Mouse (Mus musculus) embryonic facial prominence, embryonic 10.5 days (tissue): ENCODE measurements around the gene Spp1. TPM values are rescaled to one million over a fixed set of nuclear protein-coding genes. Genes with fewer than 3 reads are reported as not detected.
"Not testable (repeated sequence)": the region's sequence is repeated elsewhere in the genome, so short reads cannot be mapped to it uniquely, and the experiment has no call there.

Source experiments
- DNase-seq: peaks from one replicate; pipeline ENCODE4 v3.0.0-alpha.2; 2017; ENCODE audit warnings: low spot score
- H3K27ac ChIP-seq: fragments of 300-500 bp; sonication (generic); replicated peaks from 2 replicates; pipeline ENCODE4 v1.5.1; 2016; ENCODE audit warnings: mild to moderate bottlenecking
- H3K27me3 ChIP-seq: fragments of 300-500 bp; sonication (generic); replicated peaks from 2 replicates; pipeline ENCODE4 v1.6.1; 2016; ENCODE audit warnings: low read depth, mild to moderate bottlenecking; ENCODE audit not compliant: poor library complexity, severe bottlenecking
- H3K36me3 ChIP-seq: fragments of 300-500 bp; sonication (generic); replicated peaks from 2 replicates; pipeline ENCODE4 v1.6.1; 2016; ENCODE audit warnings: mild to moderate bottlenecking, moderate library complexity
- H3K4me1 ChIP-seq: fragments of 300-500 bp; sonication (generic); 2 replicates; pipeline ENCODE4 v1.6.1; 2016
- H3K4me3 ChIP-seq: fragments of 300-500 bp; sonication (generic); 2 replicates; pipeline ENCODE4 v1.5.1; 2016; ENCODE audit warnings: mild to moderate bottlenecking, moderate library complexity
- H3K9me3 ChIP-seq: fragments of 300-500 bp; sonication (generic); 2 replicates; pipeline ENCODE4 v1.6.1; 2016; ENCODE audit warnings: mild to moderate bottlenecking
- WGBS: fragments of 180-500 bp; shearing (Covaris S2); methylation state at CpG from one replicate; pipeline ENCODE4 v1.1.7; 2016; 5-methylcytosine and 5-hydroxymethylcytosine counted together
- polyA plus RNA-seq: library from polyadenylated mRNA; unstranded; fragments of >200 nt; fragmentation: Nextera tagmentation; extraction: Ambion mirVana; gene quantifications from 2 replicates; pipeline ENCODE4 v1.2.1, GENCODE M21; 2016

Spp1 gene
- polyA plus RNA-seq, 1 experiment from 2014 or later = 6.0 TPM

DNA sequence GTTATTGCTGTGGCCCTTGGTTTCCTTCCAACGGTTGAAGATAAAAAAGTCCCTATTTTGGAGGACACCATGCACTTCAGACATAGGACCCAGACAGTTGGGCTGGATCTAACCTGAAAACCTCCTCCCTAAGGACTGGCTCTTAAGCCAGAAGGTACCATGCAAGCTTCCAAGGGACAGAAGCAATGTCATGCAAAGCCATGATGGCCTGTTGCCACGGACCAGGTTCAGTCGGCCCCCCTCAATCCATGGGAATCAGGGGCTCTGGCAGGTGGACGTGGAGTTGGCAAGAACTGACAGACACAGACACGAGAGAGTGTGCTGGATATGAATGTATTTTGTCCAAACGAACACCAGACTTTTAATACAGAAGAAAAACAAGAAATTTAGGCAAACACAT, 7.5 kb downstream of the Spp1 start:
- Histone ChIP-seq H3K27ac (no peak overlapping the region), H3K36me3 (no peaks in the 10 kb centered on the region), H3K4me3 (no peak overlapping the region), H3K27me3 (peaks cover 2% of the 10 kb centered on the region; the same call in 1 of the 2 replicates), H3K4me1 (0 out of 2 replicates have a peak, but pooled peaks cover 4% of the 10 kb centered on the region), H3K9me3 (no peaks in the 10 kb centered on the region)
- WGBS = 62% methylated on average over 6 of the region's 6 CpGs
- no peak for DNase-seq

- Histone ChIP-seq H3K4me1 (0 out of 2 replicates have a peak, but pooled peaks cover 1% of the 10 kb centered on the region), H3K27me3 (peaks cover 7% of the 10 kb centered on the region), H3K36me3 (no peaks in the 10 kb centered on the region), H3K4me3 (no peak overlapping the region), H3K9me3 (no peaks in the 10 kb centered on the region), H3K27ac (no peak overlapping the region)
- DNase-seq = no peak
- WGBS = 55% methylated on average over 1 of the region's 1 CpGs
Measured at GRCm38 (mm10) chr5:104442850-104443249, 7.9 kb downstream of the Spp1 start.

- WGBS = 18% methylated on average over 3 of the region's 3 CpGs
- H3K4me1 ChIP-seq = 0 out of 2 replicates have a peak, but pooled peaks cover 2% of the 10 kb centered on the region
- no peak overlapping the region for H3K4me3 ChIP-seq
- H3K27ac ChIP-seq = no peak overlapping the region
- no peaks in the 10 kb centered on the region for H3K9me3 ChIP-seq
- peak; percentile 47 for DNase-seq
- no peaks in the 10 kb centered on the region for H3K36me3 ChIP-seq
- peaks cover 20% of the 10 kb centered on the region for H3K27me3 ChIP-seq
Measured at GRCm38 (mm10) chr5:104446156-104446555, 11.2 kb downstream of the Spp1 start.

GRCm38 (mm10) chr5:104448346-104448745, 13.4 kb downstream of the Spp1 start:
- H3K4me3 ChIP-seq, H3K4me1 ChIP-seq, H3K9me3 ChIP-seq, DNase-seq, H3K36me3 ChIP-seq, H3K27ac ChIP-seq: not testable (repeated sequence)
- H3K27me3 ChIP-seq = peaks cover 20% of the 10 kb centered on the region
- 18% methylated on average over 6 of the region's 6 CpGs for WGBS

- DNase-seq = no peak
- Histone ChIP-seq H3K4me1 (0 out of 2 replicates have a peak, but pooled peaks cover 2% of the 10 kb centered on the region), H3K27me3 (peaks cover 20% of the 10 kb centered on the region), H3K4me3 (no peak overlapping the region), H3K9me3 (no peaks in the 10 kb centered on the region), H3K36me3 (no peaks in the 10 kb centered on the region), H3K27ac (no peak overlapping the region)
- WGBS = 41% methylated on average over 3 of the region's 3 CpGs
Measured at GRCm38 (mm10) chr5:104449491-104449890, 14.6 kb downstream of the Spp1 start.

- peaks cover 13% of the 10 kb centered on the region; the same call in 1 of the 2 replicates for H3K9me3 ChIP-seq
- DNase-seq = no peak
- H3K36me3 ChIP-seq = peaks cover 11% of the 10 kb centered on the region
- H3K4me1 ChIP-seq = 0 out of 2 replicates have a peak, but pooled peaks cover 2% of the 10 kb centered on the region
- 68% methylated on average over 1 of the region's 1 CpGs for WGBS
- peaks cover 11% of the 10 kb centered on the region; the same call in 1 of the 2 replicates for H3K27me3 ChIP-seq
- H3K4me3 ChIP-seq = no peak overlapping the region
- H3K27ac ChIP-seq = no peak overlapping the region
Measured at GRCm38 (mm10) chr5:104453075-104453474, 18.2 kb downstream of the Spp1 start.

DNA sequence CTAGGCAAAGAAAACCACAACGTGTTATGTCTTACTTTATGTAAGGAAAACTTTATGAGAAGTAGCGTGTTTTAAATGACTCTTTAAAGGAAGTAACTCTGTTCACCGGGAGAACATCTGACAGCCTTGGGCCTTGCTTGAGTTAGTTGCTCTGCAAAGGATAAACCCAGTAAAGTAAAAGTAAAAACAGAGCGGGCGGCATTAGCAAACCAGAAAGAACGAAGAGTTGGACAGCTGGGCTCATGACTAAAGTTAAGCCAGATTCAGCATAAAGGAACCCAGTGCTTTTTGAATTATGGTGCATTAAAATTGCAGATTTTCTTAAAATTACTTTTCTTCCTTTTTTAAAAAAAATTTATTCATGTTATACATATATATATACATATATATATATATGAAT, 19.6 kb downstream of the Spp1 start:
- Histone ChIP-seq H3K36me3 (peaks cover 11% of the 10 kb centered on the region), H3K4me1 (peaks cover 13% of the 10 kb centered on the region), H3K4me3 (no peak overlapping the region), H3K27ac (no peak overlapping the region), H3K27me3 (no peaks in the 10 kb centered on the region), H3K9me3 (peaks cover 13% of the 10 kb centered on the region; the same call in 1 of the 2 replicates)
- WGBS = 92% methylated on average over 6 of the region's 6 CpGs
- DNase-seq = no peak

DNA sequence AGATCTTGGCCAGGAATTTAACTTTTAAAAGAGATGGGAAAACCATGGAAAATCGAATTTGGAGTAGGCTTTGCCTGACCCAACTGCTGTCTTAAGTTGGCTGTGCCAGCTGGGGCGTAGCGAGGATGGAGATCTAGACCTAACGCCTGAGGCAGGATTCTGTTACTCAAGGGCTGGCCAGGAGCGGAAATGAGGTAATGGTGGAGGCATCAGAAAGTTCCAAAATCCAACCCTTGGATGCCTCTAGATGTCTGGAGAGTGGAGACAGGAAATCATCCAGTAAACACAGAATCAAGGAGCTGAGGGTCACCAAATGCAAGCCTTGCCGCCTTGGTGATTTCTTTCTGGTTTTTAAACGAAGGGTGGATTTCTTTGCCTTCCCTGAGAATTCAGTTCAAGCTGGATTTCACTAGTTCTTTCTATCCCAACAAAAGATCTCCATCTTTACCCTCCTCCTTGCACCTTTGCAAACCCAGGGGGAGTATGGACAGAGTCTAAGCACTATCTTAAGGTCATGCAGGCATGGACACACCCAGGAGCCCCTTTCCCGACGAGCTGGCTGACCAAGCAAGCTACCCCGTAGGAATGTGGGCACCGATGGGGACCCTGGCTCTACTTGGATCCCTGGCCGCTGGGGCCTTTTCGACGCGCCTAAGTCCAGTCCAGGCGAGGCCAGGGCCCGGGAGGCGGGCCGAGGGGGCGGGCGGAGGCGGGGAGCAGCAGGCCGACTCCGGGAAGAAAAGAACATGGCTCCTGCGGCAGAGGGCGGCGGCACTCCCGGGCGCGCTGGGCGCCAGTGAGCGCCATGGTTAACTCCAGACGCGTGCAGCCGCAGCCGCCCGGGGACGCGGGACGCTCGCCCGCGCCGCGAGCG, 24.2 kb downstream of the Spp1 start, which contains the start of gene Pkd2:
Gene Pkd2 (plus strand): TSS at position 619 of the 874 bp plus-strand sequence.
- peaks cover 25% of the 10 kb centered on the region for H3K4me1 ChIP-seq
- H3K36me3 ChIP-seq = peaks cover 30% of the 10 kb centered on the region
- peak within 1 kb of the TSS; percentile 80 for H3K4me3 ChIP-seq
- WGBS = 11% methylated on average over 46 of the region's 46 CpGs
- H3K27ac ChIP-seq = peak within 1 kb of the TSS; percentile 98
- DNase-seq = peak; percentile 89
- no peaks in the 10 kb centered on the region for H3K27me3 ChIP-seq
- peaks cover 13% of the 10 kb centered on the region; the same call in 1 of the 2 replicates for H3K9me3 ChIP-seq

GRCm38 (mm10) chr5:104459706-104460455, 25.0 kb downstream of the Spp1 start:
- H3K27ac ChIP-seq = peak overlapping the region; percentile 98
- no peaks in the 10 kb centered on the region for H3K27me3 ChIP-seq
- WGBS = under 1% methylated on average over 82 of the region's 82 CpGs
- peaks cover 38% of the 10 kb centered on the region for H3K36me3 ChIP-seq
- peaks cover 13% of the 10 kb centered on the region; the same call in 1 of the 2 replicates for H3K9me3 ChIP-seq
- peak; percentile 78 for DNase-seq
- peak overlapping the region; percentile 80 for H3K4me3 ChIP-seq
- peaks cover 25% of the 10 kb centered on the region for H3K4me1 ChIP-seq

DNA sequence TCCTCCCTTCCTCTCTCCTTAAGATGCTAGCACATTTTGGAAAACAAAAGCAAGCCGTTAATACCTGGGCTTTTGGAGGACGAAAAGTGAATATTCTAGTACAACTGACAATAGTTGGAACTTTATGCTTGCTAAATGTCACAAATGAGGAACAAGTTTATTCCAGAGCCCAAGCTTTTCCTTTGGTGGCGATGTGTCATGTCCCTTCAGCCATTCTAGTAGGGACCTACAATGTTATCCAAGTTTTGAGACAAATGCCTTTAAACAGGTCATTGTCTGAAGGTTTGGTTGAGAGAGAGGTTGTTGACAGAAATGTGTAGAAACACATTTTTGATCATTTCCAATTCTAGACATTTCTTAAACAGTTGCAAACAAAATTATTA, 25.5 kb downstream of the Spp1 start:
- 43% methylated on average over 3 of the region's 3 CpGs for WGBS
- peak overlapping the region; percentile 80 for H3K4me3 ChIP-seq
- H3K36me3 ChIP-seq = peaks cover 44% of the 10 kb centered on the region
- H3K27ac ChIP-seq = peak overlapping the region; percentile 98; the same call in 1 of the 2 replicates
- H3K27me3 ChIP-seq = no peaks in the 10 kb centered on the region
- H3K4me1 ChIP-seq = peaks cover 25% of the 10 kb centered on the region
- H3K9me3 ChIP-seq = peaks cover 13% of the 10 kb centered on the region; the same call in 1 of the 2 replicates
- no peak for DNase-seq

DNA sequence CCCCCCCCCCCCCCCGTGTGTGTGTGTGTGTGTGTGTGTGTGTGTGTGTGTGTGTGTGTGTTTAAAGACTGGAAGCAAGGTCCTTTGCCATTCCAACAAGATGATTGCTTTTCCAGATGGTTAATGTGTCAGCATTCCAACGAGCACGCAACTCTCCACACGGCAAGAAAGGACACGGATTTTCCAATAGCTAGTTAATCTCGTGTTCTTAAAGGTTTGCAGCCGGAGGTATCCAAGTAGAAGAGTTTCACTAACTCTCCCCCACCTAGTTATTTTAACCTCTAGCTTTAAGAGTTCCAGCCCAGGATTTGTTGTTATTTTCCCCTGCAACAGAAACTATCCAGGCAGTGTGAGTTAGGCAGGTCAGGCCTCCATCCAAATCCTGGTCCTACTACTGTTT, 25.9 kb downstream of the Spp1 start:
- Histone ChIP-seq H3K27ac (no peak overlapping the region), H3K9me3 (peaks cover 13% of the 10 kb centered on the region; the same call in 1 of the 2 replicates), H3K4me1 (peaks cover 25% of the 10 kb centered on the region), H3K27me3 (no peaks in the 10 kb centered on the region), H3K4me3 (peak overlapping the region; percentile 80), H3K36me3 (peaks cover 48% of the 10 kb centered on the region)
- DNase-seq = no peak
- 55% methylated on average over 7 of the region's 7 CpGs for WGBS

- DNase-seq = no peak
- WGBS = 88% methylated on average over 8 of the region's 8 CpGs
- no peaks in the 10 kb centered on the region for H3K9me3 ChIP-seq
Measured at GRCm38 (mm10) chr5:104465279-104465678, 30.4 kb downstream of the Spp1 start.

More at GRCm38 (mm10) chr5:104465279-104465678, 30.4 kb downstream of the Spp1 start:
- Histone ChIP-seq H3K36me3 (peaks cover 76% of the 10 kb centered on the region), H3K27ac (no peak overlapping the region), H3K4me3 (no peak overlapping the region), H3K27me3 (no peaks in the 10 kb centered on the region), H3K4me1 (peaks cover 10% of the 10 kb centered on the region)
